Mouse (Mus musculus): ENCODE data around the gene 4933407L21Rik. TPM values are rescaled to one million over a fixed set of nuclear protein-coding genes. Genes with fewer than 3 reads are reported as not detected.

Gene 4933407L21Rik
- 0.44 TPM for total RNA-seq (2023)

GRCm38 (mm10) chr1:85928057-85928687 is at the start of gene 4933407L21Rik:
Gene 4933407L21Rik, plus strand, starts transcription at chr1:85928483.

GRCm38 (mm10) chr1:85894231-85894747 is 34.0 kb upstream of the 4933407L21Rik start, which contains the start of gene Itm2c:
Gene Itm2c, plus strand, starts transcription at chr1:85894281.

GRCm38 (mm10) chr1:85960873-85961272 is 32.6 kb downstream of the 4933407L21Rik start, which contains the start of gene Gpr55:
Gene Gpr55, minus strand, starts transcription at chr1:85961007.

Other genes starting within 250 kb of the 4933407L21Rik start
- gene A630001G21Rik, start 149.8 kb upstream of the 4933407L21Rik start, total RNA-seq (2023) = 22.3 TPM
- 111 TPM for gene Cab39, start 135.0 kb upstream of the 4933407L21Rik start, total RNA-seq (2023)
- gene Itm2c, start 34.2 kb upstream of the 4933407L21Rik start, total RNA-seq (2023) = 71.3 TPM
- gene Gpr55, start 32.5 kb downstream of the 4933407L21Rik start, total RNA-seq (2023) = 1.2 TPM
- not detected for gene Spata3, start 88.3 kb downstream of the 4933407L21Rik start, total RNA-seq (2023)
- 0.50 TPM for gene 2810459M11Rik, start 117.4 kb downstream of the 4933407L21Rik start, total RNA-seq (2023)
- gene Psmd1, start 135.9 kb downstream of the 4933407L21Rik start, total RNA-seq (2023) = 48.9 TPM
- gene Htr2b, start 183.5 kb downstream of the 4933407L21Rik start, total RNA-seq (2023) = not detected
- 1.8 TPM for gene Gm21972, start 205.2 kb downstream of the 4933407L21Rik start, total RNA-seq (2023)
- 10.6 TPM for gene Armc9, start 226.3 kb downstream of the 4933407L21Rik start, total RNA-seq (2023)